Mouse (Mus musculus): ENCODE measurements around the gene Pard6b. TPM values are rescaled to one million over a fixed set of nuclear protein-coding genes. Genes with fewer than 3 reads are reported as not detected.

The Pard6b gene
- total and polyA plus RNA-seq, 3 experiments: 1.2 to 2.8 (median 1.3) TPM

- Histone ChIP-seq H3K4me1 (ENCODE audit: control insufficient read depth in 1 of 2, insufficient read depth in 2 of 2) (peaks cover 4 to 9% of the 10 kb centered on the region in 2 experiments; a peak in 3 of 4 replicates), H3K36me3 (replicated peaks in 1 of 2; ENCODE audit: control insufficient read depth in 1 of 2, insufficient read depth in 1 of 2, low read length in 1 of 2) (no peaks in the 10 kb centered on the region), H3K4me2 (ENCODE audit: insufficient read depth, low read depth, poor library complexity, severe bottlenecking) (0 out of 2 replicates have a peak overlapping the region, but pooled peaks have one; percentile 2), H3K9me3 (replicated peaks; ENCODE audit: low read length) (peaks cover 7% of the 10 kb centered on the region), H3K4me3 (replicated peaks in 1 of 3; ENCODE audit: low read depth in 2 of 3, low read length in 2 of 3, poor library complexity in 1 of 3) (peak overlapping the region in 1 of 3 experiments; percentile 57), H3K9ac (ENCODE audit: insufficient read depth, low read depth) (no peak overlapping the region), H3K27me3 (replicated peaks) (no peaks in the 10 kb centered on the region), H3K79me2 (replicated peaks; ENCODE audit: control insufficient read depth, extremely low read depth, insufficient read depth, poor library complexity, severe bottlenecking) (no peaks in the 10 kb centered on the region), H3K27ac (ENCODE audit: insufficient read depth, low read depth) (no peak overlapping the region)
- no peak for DNase-seq (ENCODE audit: extremely low read depth)
- in situ Hi-C loops (cut with MboI; ENCODE audit: low pct_ligation_motif_present, low pct_unique_long_range_greater_than_20kb, low sequenced_read_pairs): loop anchor here (10.0 kb wide), 1 partner anchor 328 kb away; no protein-coding TSS in a partner anchor
- TF ChIP-seq ZKSCAN1 (IDR thresholded peaks at IDR 0.05; ENCODE audit: borderline replicate concordance, low read depth, low read length): peak; percentile 40; the same call in 1 of the 2 replicates
- no peak for TF ChIP-seq NELFE (IDR thresholded peaks at IDR 0.05; ENCODE audit: low read depth, low read length)
- TF ChIP-seq CTCF (conservative IDR thresholded peaks at IDR 0.05 in 1 of 2, IDR thresholded peaks at IDR 0.05 in 1 of 2; ENCODE audit: low read depth in 2 of 2, low read length in 2 of 2): peak; percentile 18 to 80; a peak in 2 of 4 replicates
- TF ChIP-seq RAD21 (IDR thresholded peaks at IDR 0.05; ENCODE audit: low read depth, low read length): peak; percentile 76
- no peak for TF ChIP-seq PAX5 (IDR thresholded peaks at IDR 0.05; ENCODE audit: low read length)
- peak; percentile 65 for TF ChIP-seq SMC3 (IDR thresholded peaks at IDR 0.05; ENCODE audit: low read depth, low read length)
- no peak for TF ChIP-seq GABPA (IDR thresholded peaks at IDR 0.05; ENCODE audit: insufficient replicate concordance, low read depth, low read length)
- TF ChIP-seq MXI1 (IDR thresholded peaks at IDR 0.05; ENCODE audit: low read depth, low read length): no peak
- TF ChIP-seq TBP (conservative IDR thresholded peaks at IDR 0.05; ENCODE audit: low read depth, low read length): no peak
- TF ChIP-seq POLR2AphosphoS2 (IDR thresholded peaks at IDR 0.05; ENCODE audit: low read depth, low read length): no peak
- no peak for TF ChIP-seq HCFC1 (IDR thresholded peaks at IDR 0.05; ENCODE audit: low read depth, low read length)
- TF ChIP-seq ZMIZ1 (IDR thresholded peaks at IDR 0.05; ENCODE audit: low read depth, low read length): no peak
- dilution Hi-C loops (cut with MboI; ENCODE audit: extremely low pct_ligation_motif_present, extremely low pct_unique_long_range_greater_than_20kb, low sequenced_read_pairs): no loop called here
Measured at GRCm38 (mm10) chr2:168117147-168117546, 36.3 kb downstream of the Pard6b start.

- Histone ChIP-seq H3K9ac (ENCODE audit: insufficient read depth, low read depth) (no peak overlapping the region), H3K27me3 (replicated peaks) (no peaks in the 10 kb centered on the region), H3K4me2 (ENCODE audit: insufficient read depth, low read depth, poor library complexity, severe bottlenecking) (0 out of 2 replicates have a peak overlapping the region, but pooled peaks have one; percentile 2), H3K36me3 (replicated peaks in 1 of 2; ENCODE audit: control insufficient read depth in 1 of 2, insufficient read depth in 1 of 2, low read length in 1 of 2) (no peaks in the 10 kb centered on the region), H3K27ac (ENCODE audit: insufficient read depth, low read depth) (no peak overlapping the region), H3K4me1 (ENCODE audit: control insufficient read depth in 1 of 2, insufficient read depth in 2 of 2) (peaks cover 4 to 9% of the 10 kb centered on the region in 2 experiments; a peak in 3 of 4 replicates), H3K4me3 (replicated peaks in 1 of 3; ENCODE audit: low read depth in 2 of 3, low read length in 2 of 3, poor library complexity in 1 of 3) (peak overlapping the region in 1 of 3 experiments; percentile 57), H3K9me3 (replicated peaks; ENCODE audit: low read length) (peaks cover 11% of the 10 kb centered on the region), H3K79me2 (replicated peaks; ENCODE audit: control insufficient read depth, extremely low read depth, insufficient read depth, poor library complexity, severe bottlenecking) (no peaks in the 10 kb centered on the region)
- dilution Hi-C loops (cut with MboI; ENCODE audit: extremely low pct_ligation_motif_present, extremely low pct_unique_long_range_greater_than_20kb, low sequenced_read_pairs): no loop called here
- in situ Hi-C loops (cut with MboI; ENCODE audit: low pct_ligation_motif_present, low pct_unique_long_range_greater_than_20kb, low sequenced_read_pairs): loop anchor here (10.0 kb wide), 1 partner anchor 327 kb away; no protein-coding TSS in a partner anchor
- TF ChIP-seq ELF1 (IDR thresholded peaks at IDR 0.05; ENCODE audit: low read depth, low read length) (no peak), ZMIZ1 (IDR thresholded peaks at IDR 0.05; ENCODE audit: low read depth, low read length) (no peak), POLR2A (IDR thresholded peaks at IDR 0.05; ENCODE audit: low read depth, low read length) (no peak), TCF12 (IDR thresholded peaks at IDR 0.05; ENCODE audit: low read depth, low read length) (no peak), BHLHE40 (IDR thresholded peaks at IDR 0.05; ENCODE audit: low read depth, low read length) (no peak), MXI1 (IDR thresholded peaks at IDR 0.05; ENCODE audit: low read depth, low read length) (no peak), JUND (conservative IDR thresholded peaks at IDR 0.05; ENCODE audit: low read depth, low read length) (no peak), IRF4 (IDR thresholded peaks at IDR 0.05; ENCODE audit: low read depth, low read length) (no peak), RCOR1 (conservative IDR thresholded peaks at IDR 0.05; ENCODE audit: low read depth, low read length) (no peak)
- DNase-seq (ENCODE audit: extremely low read depth): no peak
Measured at GRCm38 (mm10) chr2:168117553-168117952, 36.7 kb downstream of the Pard6b start.

Measured in CH12.LX (cell line).